8 mouse cellular contexts compared by ENCODE assay signal in the genomic region with DNA sequence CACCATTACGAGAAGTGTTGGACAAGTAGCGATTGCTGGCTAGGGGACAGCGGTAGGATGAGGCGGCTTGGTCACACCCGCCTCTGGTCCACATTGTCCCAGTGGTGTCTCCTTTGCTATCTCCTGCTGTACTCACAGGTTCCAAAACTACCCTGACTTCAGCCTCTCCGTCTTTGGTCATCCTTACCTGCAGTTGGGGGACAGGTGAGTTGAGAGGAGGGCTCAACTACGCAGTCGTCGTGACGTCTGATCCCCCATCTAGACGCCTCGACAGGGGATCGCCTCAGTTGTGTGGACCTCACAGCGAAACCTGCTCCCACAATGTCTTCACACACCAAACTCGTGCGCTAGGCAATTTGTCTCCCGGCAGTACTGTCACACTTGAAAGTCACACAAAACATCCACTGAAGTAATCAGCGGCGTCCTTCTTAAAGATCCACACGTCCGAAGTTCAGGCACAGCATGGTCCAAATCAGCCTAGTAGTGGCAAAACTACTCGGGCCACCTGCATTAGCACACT. TPM values are rescaled to one million over a fixed set of nuclear protein-coding genes. Genes with fewer than 3 reads are reported as not detected.
DNase-seq lines count a peak whose midpoint lies in the region; ATAC-seq and TF ChIP-seq lines count a peak whose summit lies in the region.

No protein-coding gene starts in this region.

- H3K9ac ChIP-seq in heart, embryonic 11.5 days (ENCODE audit: low read depth, low read length), result no peak overlapping the region

- 4% methylated on average over 22 of the region's 22 CpGs for WGBS in heart, embryonic 11.5 days (ENCODE audit: insufficient replicate concordance)
- 4% methylated on average over 22 of the region's 22 CpGs for WGBS in hindbrain, embryonic 10.5 days
- 45% methylated on average over 22 of the region's 22 CpGs for WGBS in kidney, adult 2 months

- H3K9me3 ChIP-seq in heart, embryonic 11.5 days (replicated peaks; ENCODE audit: control insufficient read depth, low read length), result 0 out of 2 replicates have a peak, but pooled peaks cover 3% of the 10 kb centered on the region
- peaks cover 7% of the 10 kb centered on the region for H3K9me3 ChIP-seq in G1E (replicated peaks)
- peaks cover 4% of the 10 kb centered on the region; the same call in 1 of the 2 replicates for H3K9me3 ChIP-seq in hindbrain, embryonic 10.5 days

- peak overlapping the region; percentile 47 for H3K4me3 ChIP-seq in heart, embryonic 11.5 days (ENCODE audit: low read depth, low read length)
- peak overlapping the region; percentile 55; the same call in 1 of the 2 replicates for H3K4me3 ChIP-seq in G1E (ENCODE audit: low read depth, low read length)
- H3K4me3 ChIP-seq in hindbrain, embryonic 10.5 days, result peak overlapping the region; percentile 54
- no peak overlapping the region for H3K4me3 ChIP-seq in kidney, adult 2 months (ENCODE audit: insufficient read depth, low read depth, low read length)

- TF ChIP-seq CTCF in G1E (IDR thresholded peaks at IDR 0.05; ENCODE audit: low read depth, low read length), result no peak
- TF ChIP-seq CTCF in kidney, adult 2 months (conservative IDR thresholded peaks at IDR 0.05; ENCODE audit: insufficient read depth, insufficient read length, low read depth, low read length), result no peak

- no peak for ATAC-seq in heart, embryonic 11.5 days (replicated peaks; ENCODE audit: insufficient number of reproducible peaks, low FRiP score, low TSS enrichment)
- ATAC-seq in G1E (ENCODE audit: extremely low read depth, insufficient number of reproducible peaks, low FRiP score, poor library complexity, severe bottlenecking), result no peak
- ATAC-seq in megakaryocyte-erythroid progenitor cell, adult 5-6 weeks (replicated peaks; ENCODE audit: low FRiP score, low TSS enrichment, poor library complexity, severe bottlenecking), result 0 out of 2 replicates have a peak, but pooled peaks have one; percentile 15

- TF ChIP-seq POLR2A in kidney, adult 2 months (IDR thresholded peaks at IDR 0.05; ENCODE audit: low read depth, low read length), result no peak

- H3K4me2 ChIP-seq in heart, embryonic 11.5 days, result peak overlapping the region; percentile 91

- no peak for DNase-seq in heart, adult 9 months (ENCODE audit: low spot score in 2 of 2)
- no peak for DNase-seq in G1E (ENCODE audit: low spot score)
- DNase-seq in hindbrain, embryonic 10.5 days (ENCODE audit: low spot score), result peak; percentile 21
- no peak for DNase-seq in gastrocnemius, postnatal 25 days
- DNase-seq in layer of hippocampus, adult 11-12 months (ENCODE audit: low spot score), result no peak
- no peak for DNase-seq in kidney, adult 2 months

- H3K4me1 ChIP-seq in heart, embryonic 11.5 days (ENCODE audit: control insufficient read depth, insufficient read depth, low read length), result 0 out of 2 replicates have a peak, but pooled peaks cover 3% of the 10 kb centered on the region
- peaks cover 43% of the 10 kb centered on the region for H3K4me1 ChIP-seq in G1E (ENCODE audit: insufficient read depth, low read depth, low read length)
- peaks cover 18% of the 10 kb centered on the region for H3K4me1 ChIP-seq in hindbrain, embryonic 10.5 days (replicated peaks)
- peaks cover 2% of the 10 kb centered on the region; the same call in 1 of the 2 replicates for H3K4me1 ChIP-seq in kidney, adult 2 months (ENCODE audit: control insufficient read depth, insufficient read depth, low read length)

- H3K27me3 ChIP-seq in heart, embryonic 11.5 days (ENCODE audit: control insufficient read depth, insufficient read depth, low read length), result peaks cover 5% of the 10 kb centered on the region; the same call in 1 of the 2 replicates
- H3K27me3 ChIP-seq in G1E (ENCODE audit: insufficient read depth, low read length), result no peaks in the 10 kb centered on the region
- peaks cover 29% of the 10 kb centered on the region for H3K27me3 ChIP-seq in hindbrain, embryonic 10.5 days (ENCODE audit: insufficient read depth, poor library complexity, severe bottlenecking)
- no peaks in the 10 kb centered on the region for H3K27me3 ChIP-seq in kidney, adult 2 months (replicated peaks; ENCODE audit: control insufficient read depth, insufficient read depth, low read length)

- H3K36me3 ChIP-seq in heart, embryonic 11.5 days (ENCODE audit: control insufficient read depth, insufficient read depth, low read length), result no peaks in the 10 kb centered on the region
- no peaks in the 10 kb centered on the region for H3K36me3 ChIP-seq in G1E (replicated peaks)
- H3K36me3 ChIP-seq in hindbrain, embryonic 10.5 days, result no peaks in the 10 kb centered on the region
- H3K36me3 ChIP-seq in kidney, adult 2 months (ENCODE audit: control insufficient read depth, insufficient read depth, low read length), result no peaks in the 10 kb centered on the region

- no peak overlapping the region for H3K27ac ChIP-seq in heart, embryonic 11.5 days (ENCODE audit: low read depth, low read length)
- no peak overlapping the region for H3K27ac ChIP-seq in hindbrain, embryonic 10.5 days
- no peak overlapping the region for H3K27ac ChIP-seq in kidney, adult 2 months (ENCODE audit: insufficient read depth, low read depth, low read length)

RNA-seq across cellular contexts. Expression of gene Trim7, which starts 1.6 kb away (rescaled TPM):
- 0.43 and 0.70 TPM in 2 replicates for polyA plus RNA-seq in heart, embryonic 11.5 days (2014; fragmentation: Nextera tagmentation; extraction: Ambion mirVana)
- total RNA-seq in G1E (2014; fragmentation: Nextera tagmentation) (1.2 and 4.0 TPM in 2 replicates), G1E (2017) (2.3 and 3.0 TPM in 2 replicates)
- 0.59 and 0.67 TPM in 2 replicates for polyA plus RNA-seq in G1E (2012)
- 0.26 and 0.30 TPM in 2 replicates for polyA plus RNA-seq in hindbrain, embryonic 10.5 days (2016; fragmentation: Nextera tagmentation; extraction: Ambion mirVana)
- total RNA-seq in megakaryocyte-erythroid progenitor cell, adult 5-6 weeks (2014; fragmentation: Nextera tagmentation), result 0.84 TPM in 1 of 2 replicates, not detected in the other
- total RNA-seq in megakaryocyte-erythroid progenitor cell, adult 5-6 weeks (2017), result 0.75 and 0.80 TPM in 2 replicates
- 10 to 100 TPM; 57.3 to 57.9 TPM for total RNA-seq in gastrocnemius, postnatal 25 days (2021)
- 80.3 and 98.8 TPM in 2 replicates for polyA plus RNA-seq in kidney, adult 2 months (2012; rRNA removed)

RNA-seq across cellular contexts. Expression of gene Gm12184, which starts 2.1 kb away (rescaled TPM):
- 2.9 and 4.0 TPM in 2 replicates for polyA plus RNA-seq in heart, embryonic 11.5 days (2014; fragmentation: Nextera tagmentation; extraction: Ambion mirVana)
- total RNA-seq in G1E (2014; fragmentation: Nextera tagmentation) (22.1 and 22.5 TPM in 2 replicates), G1E (2017) (15.3 and 16.3 TPM in 2 replicates)
- polyA plus RNA-seq in G1E (2012), result 47.2 and 49.5 TPM in 2 replicates
- 3.5 and 4.7 TPM in 2 replicates for polyA plus RNA-seq in hindbrain, embryonic 10.5 days (2016; fragmentation: Nextera tagmentation; extraction: Ambion mirVana)
- 10.6 and 12.0 TPM in 2 replicates for total RNA-seq in megakaryocyte-erythroid progenitor cell, adult 5-6 weeks (2014; fragmentation: Nextera tagmentation)
- 6.7 and 9.1 TPM in 2 replicates for total RNA-seq in megakaryocyte-erythroid progenitor cell, adult 5-6 weeks (2017)
- total RNA-seq in gastrocnemius, postnatal 25 days (2021), result 1 to 10 TPM in 1 of 2 experiments, under 1 TPM in 1; 0.67 to 3.2 TPM
- polyA plus RNA-seq in kidney, adult 2 months (2012; rRNA removed), result 9.7 and 10.4 TPM in 2 replicates

RNA-seq across cellular contexts. Expression of gene Trim41, which starts 7.2 kb away (rescaled TPM):
- polyA plus RNA-seq in heart, embryonic 11.5 days (2014; fragmentation: Nextera tagmentation; extraction: Ambion mirVana), result 3.3 and 3.7 TPM in 2 replicates
- 13.8 and 20.2 TPM in 2 replicates for total RNA-seq in G1E (2014; fragmentation: Nextera tagmentation)
- total RNA-seq in G1E (2017), result 55.5 and 56.5 TPM in 2 replicates
- 50.4 and 56.6 TPM in 2 replicates for polyA plus RNA-seq in G1E (2012)
- 4.5 and 5.1 TPM in 2 replicates for polyA plus RNA-seq in hindbrain, embryonic 10.5 days (2016; fragmentation: Nextera tagmentation; extraction: Ambion mirVana)
- 16.0 and 19.8 TPM in 2 replicates for total RNA-seq in megakaryocyte-erythroid progenitor cell, adult 5-6 weeks (2014; fragmentation: Nextera tagmentation)
- total RNA-seq in megakaryocyte-erythroid progenitor cell, adult 5-6 weeks (2017), result 18.6 and 64.6 TPM in 2 replicates
- 10 to 100 TPM; 15.5 to 19.3 TPM for total RNA-seq in gastrocnemius, postnatal 25 days (2021)
- 26.3 and 27.3 TPM in 2 replicates for polyA plus RNA-seq in kidney, adult 2 months (2012; rRNA removed)

RNA-seq across cellular contexts. Expression of gene Rack1, which starts 24.2 kb away (rescaled TPM):
- polyA plus RNA-seq in heart, embryonic 11.5 days (2014; fragmentation: Nextera tagmentation; extraction: Ambion mirVana), result 538 and 603 TPM in 2 replicates
- total RNA-seq in G1E (2014; fragmentation: Nextera tagmentation), result 2,186 and 2,188 TPM in 2 replicates
- total RNA-seq in G1E (2017), result 1,964 and 2,298 TPM in 2 replicates
- 2,955 and 7,700 TPM in 2 replicates for polyA plus RNA-seq in G1E (2012)
- polyA plus RNA-seq in hindbrain, embryonic 10.5 days (2016; fragmentation: Nextera tagmentation; extraction: Ambion mirVana), result 672 and 778 TPM in 2 replicates
- total RNA-seq in megakaryocyte-erythroid progenitor cell, adult 5-6 weeks (2014; fragmentation: Nextera tagmentation), result 2,653 and 3,048 TPM in 2 replicates
- total RNA-seq in megakaryocyte-erythroid progenitor cell, adult 5-6 weeks (2017), result 1,625 and 1,902 TPM in 2 replicates
- total RNA-seq in gastrocnemius, postnatal 25 days (2021), result 100 to 1,000 TPM; 321 to 324 TPM
- polyA plus RNA-seq in kidney, adult 2 months (2012; rRNA removed), result 1,151 and 1,243 TPM in 2 replicates

RNA-seq across cellular contexts. Expression of gene Irgm1, which starts 47.1 kb away (rescaled TPM):
- 4.9 and 5.9 TPM in 2 replicates for polyA plus RNA-seq in heart, embryonic 11.5 days (2014; fragmentation: Nextera tagmentation; extraction: Ambion mirVana)
- total RNA-seq in G1E (2014; fragmentation: Nextera tagmentation), result 39.3 and 44.2 TPM in 2 replicates
- total RNA-seq in G1E (2017), result 73.5 and 75.4 TPM in 2 replicates
- polyA plus RNA-seq in G1E (2012), result 2.3 and 2.9 TPM in 2 replicates
- polyA plus RNA-seq in hindbrain, embryonic 10.5 days (2016; fragmentation: Nextera tagmentation; extraction: Ambion mirVana), result 1.8 and 2.4 TPM in 2 replicates
- 37.4 and 43.3 TPM in 2 replicates for total RNA-seq in megakaryocyte-erythroid progenitor cell, adult 5-6 weeks (2014; fragmentation: Nextera tagmentation)
- 53.9 and 61.5 TPM in 2 replicates for total RNA-seq in megakaryocyte-erythroid progenitor cell, adult 5-6 weeks (2017)
- total RNA-seq in gastrocnemius, postnatal 25 days (2021), result 10 to 100 TPM in 1 of 2 experiments, 1 to 10 TPM in 1; 9.0 to 11.1 TPM
- 24.4 and 28.2 TPM in 2 replicates for polyA plus RNA-seq in kidney, adult 2 months (2012; rRNA removed)

Comparison
In these comparisons a context has a peak if more than half of its experiments do, and no peak if none do; other contexts are left out.
1. RNA of gene Trim7, which starts 1.6 kb away (polyA plus RNA-seq): 80.3 to 98.8 TPM in kidney, adult 2 months; 0.59 to 0.67 TPM in G1E, 0.43 to 0.70 TPM in heart, embryonic 11.5 days and 0.26 to 0.30 TPM in hindbrain, embryonic 10.5 days; every median in the first group is over 10 times any median in the second.